Mouse (Mus musculus): Measurements from ENCODE around the gene Gimap9.
A peak's percentile ranks its signal among the peaks of the same experiment; 100 is the strongest.

Gene Gimap9

GRCm38 (mm10) chr6:48675931-48676859, at the start of gene Gimap9:
Gimap9 (plus strand) TSS chr6:48676129.
- no peak for DNase-seq (ENCODE audit: low spot score)

- no peak for DNase-seq (ENCODE audit: low spot score)
These were observed 49.5 kb upstream of the Gimap9 start, which contains the start of gene AI854703 for GRCm38 (mm10) chr6:48626464-48626863. AI854703 (plus strand) TSS chr6:48626764.

GRCm38 (mm10) chr6:48626984-48627383, 48.9 kb upstream of the Gimap9 start:
- peak; percentile 46 for DNase-seq (ENCODE audit: low spot score)

GRCm38 (mm10) chr6:48627511-48627924, 48.4 kb upstream of the Gimap9 start:
- DNase-seq (ENCODE audit: low spot score), result no peak

DNA sequence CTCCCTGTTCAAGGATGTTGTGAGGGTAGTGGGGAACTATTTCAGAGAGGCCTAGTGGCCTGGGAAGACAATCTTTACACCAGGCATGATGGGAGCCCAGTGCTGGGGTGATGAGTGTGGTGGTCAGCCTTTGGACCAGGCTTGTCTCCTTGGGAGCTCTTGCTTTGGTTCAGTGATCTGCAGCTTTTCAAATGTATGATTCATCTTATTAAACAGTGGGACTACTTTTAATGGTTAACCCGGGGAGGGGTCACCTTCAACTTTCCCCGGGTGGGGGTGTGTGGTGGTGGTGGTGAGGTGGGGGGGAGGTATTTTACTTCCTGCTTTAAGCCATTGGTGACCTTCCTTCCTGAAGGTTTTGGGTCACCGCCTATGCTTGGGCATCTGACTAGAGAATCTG, 47.6 kb upstream of the Gimap9 start:
- no peak for DNase-seq (ENCODE audit: low spot score)

DNA sequence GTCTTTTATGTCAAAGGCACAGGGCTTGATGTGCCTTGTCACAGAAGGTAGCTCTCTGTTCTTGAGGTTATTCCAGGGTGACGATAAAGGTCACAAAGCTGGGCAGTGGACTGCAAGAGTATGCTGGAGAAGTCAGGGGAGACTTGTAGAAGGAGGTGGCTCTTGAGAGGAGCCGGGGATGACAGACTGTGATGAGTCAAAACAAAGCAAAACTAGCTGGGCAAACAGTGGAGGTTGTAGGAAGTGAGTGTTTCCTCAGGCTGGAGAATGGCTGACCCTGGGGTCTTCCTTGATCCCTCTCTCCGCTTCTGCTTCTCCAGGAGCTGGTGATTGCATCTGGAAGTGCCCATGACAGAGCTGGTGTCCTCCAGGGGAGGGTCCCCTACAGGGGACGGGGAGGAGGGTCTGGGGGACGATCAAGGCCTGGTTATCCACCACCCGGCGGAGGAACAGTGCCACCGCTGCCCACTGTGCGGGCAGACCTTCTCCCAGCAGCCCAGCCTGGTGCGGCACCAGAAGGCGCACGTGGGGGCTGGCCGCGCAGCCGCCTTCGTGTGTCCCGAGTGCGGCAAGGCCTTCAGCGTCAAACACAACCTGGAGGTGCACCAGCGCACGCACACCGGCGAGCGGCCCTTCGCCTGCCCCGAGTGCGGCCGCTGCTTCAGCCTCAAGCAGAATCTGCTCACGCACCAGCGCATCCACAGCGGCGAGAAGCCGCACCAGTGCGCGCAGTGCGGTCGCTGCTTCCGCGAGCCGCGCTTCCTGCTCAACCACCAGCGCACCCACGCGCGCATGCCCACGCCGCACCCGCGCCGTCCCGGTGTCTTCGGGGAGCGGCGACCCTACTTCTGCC, 46.9 kb upstream of the Gimap9 start:
- peak; percentile 48 for DNase-seq (ENCODE audit: low spot score)

- no peak for DNase-seq (ENCODE audit: low spot score)
These were observed 46.3 kb upstream of the Gimap9 start for GRCm38 (mm10) chr6:48629661-48630034.

GRCm38 (mm10) chr6:48630831-48631230, 45.1 kb upstream of the Gimap9 start:
- no peak for DNase-seq (ENCODE audit: low spot score)

DNA sequence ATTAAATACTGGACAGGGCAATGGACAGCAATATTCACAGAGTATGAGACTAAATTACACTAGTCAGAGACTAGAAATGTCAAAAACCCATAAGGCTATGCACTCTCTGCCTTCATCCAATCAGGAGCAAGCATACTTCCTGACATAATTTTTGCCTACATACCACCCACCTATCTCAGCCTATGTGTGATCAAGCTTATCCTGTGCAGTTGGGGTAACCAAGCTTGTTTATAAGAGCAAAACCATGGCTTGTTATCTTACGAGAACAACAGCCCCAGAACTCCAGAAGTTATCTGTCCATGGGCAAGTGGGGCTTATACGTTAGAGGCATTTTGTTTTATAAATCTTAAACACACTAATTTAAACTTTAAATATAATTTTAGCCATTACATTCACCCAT, 40.8 kb upstream of the Gimap9 start:
- DNase-seq (ENCODE audit: low spot score), result no peak

DNA sequence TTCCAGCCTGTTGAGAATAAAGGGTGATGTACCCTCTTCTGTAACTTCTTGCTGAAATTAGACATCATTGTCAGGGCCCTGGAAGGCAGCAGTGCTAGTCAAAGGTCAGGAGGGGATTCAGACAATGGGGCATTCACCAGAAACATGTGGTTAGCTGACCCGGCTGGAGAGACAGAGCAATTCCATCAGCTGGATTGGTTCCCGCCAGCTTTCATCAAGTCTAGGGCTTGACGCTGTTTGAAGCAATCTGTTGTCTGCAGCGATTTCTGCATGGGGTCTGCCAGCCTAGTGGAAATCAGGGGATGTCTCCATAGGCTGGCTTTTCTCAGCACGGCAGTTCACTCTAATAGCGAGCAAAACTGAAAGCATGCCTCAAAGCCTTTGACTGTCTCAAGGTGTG, 39.4 kb upstream of the Gimap9 start:
- peak; percentile 23 for DNase-seq (ENCODE audit: low spot score)

DNA sequence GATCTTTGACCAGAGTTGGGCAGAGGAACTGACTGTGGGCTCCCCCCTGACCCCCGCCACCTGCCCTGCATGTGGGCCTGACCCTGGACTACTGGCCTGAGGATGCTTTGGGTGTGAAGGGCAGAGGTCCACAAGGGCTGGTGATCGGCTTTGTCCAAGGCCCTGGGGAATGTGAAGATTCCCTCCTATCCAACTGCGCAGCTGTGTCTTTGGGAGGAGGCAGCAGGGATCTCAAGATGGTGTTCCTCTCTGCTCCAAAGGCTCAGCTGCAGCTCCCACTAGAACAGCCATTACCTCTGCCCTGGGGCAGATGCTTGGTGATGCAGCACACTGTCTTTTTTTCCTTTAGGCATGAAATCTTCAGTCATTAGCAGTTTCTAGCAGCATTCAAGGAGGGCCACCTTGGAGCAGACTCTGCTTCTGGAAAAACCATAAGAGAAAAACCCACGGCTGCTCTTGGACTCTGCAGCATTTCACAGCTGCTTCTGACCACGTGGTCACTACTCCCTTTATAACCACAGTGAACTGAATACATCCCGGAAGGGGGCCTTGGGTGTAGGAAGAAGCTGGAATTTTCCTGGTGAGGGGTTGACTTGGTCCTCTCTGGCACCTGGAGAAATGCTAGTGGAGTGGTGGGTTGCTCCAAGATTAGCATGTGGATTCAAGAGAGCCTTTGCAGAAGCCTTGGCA, 38.0 kb upstream of the Gimap9 start:
- peak; percentile 32 for DNase-seq (ENCODE audit: low spot score)

GRCm38 (mm10) chr6:48638553-48638952, 37.4 kb upstream of the Gimap9 start:
- no peak for DNase-seq (ENCODE audit: low spot score)

- DNase-seq (ENCODE audit: low spot score), result peak; percentile 18
These were observed 34.5 kb upstream of the Gimap9 start for GRCm38 (mm10) chr6:48641391-48641790.

DNA sequence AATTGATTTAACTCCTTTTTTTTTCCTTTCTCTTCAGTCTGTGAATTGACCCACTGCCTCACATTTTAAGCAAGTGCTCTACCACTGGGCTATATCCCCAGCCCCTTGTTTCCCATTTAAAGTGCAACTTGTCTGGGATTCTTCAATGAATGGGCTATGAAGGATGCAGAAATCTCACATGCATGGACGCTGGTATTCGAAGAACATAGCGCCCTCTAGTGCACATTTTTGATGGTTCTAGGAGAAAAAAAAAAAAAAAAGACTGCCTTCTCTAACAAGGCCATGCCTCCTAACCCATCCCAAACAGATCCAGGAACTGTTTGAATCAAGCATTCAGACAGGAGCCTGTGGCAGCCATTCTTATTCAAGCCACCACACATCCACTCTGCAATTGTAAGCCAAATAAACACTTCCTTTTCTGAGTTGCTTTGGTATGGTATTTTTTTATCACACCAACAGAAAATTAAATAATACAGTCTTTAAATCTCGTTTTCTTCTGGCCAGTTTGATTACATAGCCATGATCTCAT, 33.1 kb upstream of the Gimap9 start:
- peak; percentile 44 for DNase-seq (ENCODE audit: low spot score)

DNA sequence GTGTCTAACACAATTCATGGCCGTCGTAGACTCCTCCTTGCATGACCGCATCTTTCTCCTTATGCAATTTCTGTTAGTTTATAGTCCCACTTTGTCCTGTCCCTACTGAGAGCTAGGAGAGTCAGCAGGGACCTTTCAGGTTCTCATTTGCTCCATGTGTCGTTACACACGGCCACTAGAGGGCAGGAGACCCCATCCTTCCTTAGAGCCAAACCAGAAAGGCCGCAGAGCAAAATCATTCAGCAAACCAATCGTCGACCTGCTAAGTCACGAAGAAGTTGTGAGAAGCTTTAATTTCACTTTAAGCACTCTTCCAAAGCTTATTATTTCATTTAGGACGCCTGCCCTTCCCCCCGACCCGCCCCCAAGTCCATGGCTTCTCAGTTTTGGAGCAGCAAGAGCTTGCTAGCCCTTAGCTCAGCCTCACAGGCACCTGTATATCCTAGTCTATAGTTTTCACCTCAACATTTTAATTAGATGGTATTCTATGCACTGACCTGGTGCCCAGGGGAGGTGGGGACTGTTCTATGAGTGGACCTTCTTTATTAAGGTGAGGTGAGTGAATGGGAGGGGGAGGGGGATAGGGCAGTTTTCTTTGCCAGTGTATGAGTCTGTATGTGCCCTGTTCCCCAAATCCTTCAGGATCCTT, 30.1 kb upstream of the Gimap9 start:
- DNase-seq (ENCODE audit: low spot score), result peak; percentile 74

- no peak for DNase-seq (ENCODE audit: low spot score)
These were observed 29.6 kb upstream of the Gimap9 start for GRCm38 (mm10) chr6:48646309-48646690.

DNA sequence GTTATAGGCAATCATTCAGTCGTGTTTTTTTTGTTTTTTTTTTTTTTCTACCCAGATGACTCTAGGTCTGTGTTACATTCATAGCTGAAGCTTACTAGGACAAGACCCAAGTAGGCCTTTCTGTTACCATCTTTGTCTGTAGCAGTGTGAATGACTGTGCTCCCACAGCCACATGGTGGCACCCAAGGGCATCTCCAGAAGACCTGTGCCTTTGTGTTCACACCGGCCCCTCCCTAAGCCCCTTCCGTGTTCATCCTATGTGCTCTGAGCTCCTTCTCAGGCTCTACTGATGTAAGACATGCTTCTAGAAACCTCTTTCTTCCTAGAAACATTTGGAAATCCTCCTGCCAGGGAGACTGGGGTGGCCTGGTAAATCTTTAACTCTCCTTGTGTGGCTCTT, 28.9 kb upstream of the Gimap9 start, which contains the start of gene Gimap8:
Gene Gimap8, plus strand, starts transcription at position 240 of the 400 bp plus-strand sequence.
- DNase-seq (ENCODE audit: low spot score), result peak; percentile 41

- peak; percentile 26 for DNase-seq (ENCODE audit: low spot score)
These were observed 28.3 kb upstream of the Gimap9 start for GRCm38 (mm10) chr6:48647611-48648010.

DNA sequence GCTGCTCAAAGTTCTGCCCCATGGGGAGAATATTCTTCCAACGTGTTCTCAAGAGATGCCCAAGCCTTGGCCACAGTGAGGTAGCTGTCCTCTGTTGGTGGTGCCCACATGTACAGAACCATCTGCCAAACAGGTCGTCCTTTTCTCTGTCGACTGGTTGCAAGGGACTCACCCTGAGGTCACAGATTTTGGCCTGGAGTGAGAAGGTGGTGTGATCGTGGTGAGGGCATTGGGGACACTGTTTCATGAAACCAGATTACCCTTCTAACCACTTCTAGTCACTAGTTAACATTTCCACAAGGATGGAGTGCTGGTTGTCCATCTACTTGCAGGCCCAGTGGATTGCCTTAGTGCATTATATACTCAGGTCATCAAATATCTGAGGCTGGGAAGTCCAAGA, 27.1 kb upstream of the Gimap9 start:
- peak; percentile 19 for DNase-seq (ENCODE audit: low spot score)

DNA sequence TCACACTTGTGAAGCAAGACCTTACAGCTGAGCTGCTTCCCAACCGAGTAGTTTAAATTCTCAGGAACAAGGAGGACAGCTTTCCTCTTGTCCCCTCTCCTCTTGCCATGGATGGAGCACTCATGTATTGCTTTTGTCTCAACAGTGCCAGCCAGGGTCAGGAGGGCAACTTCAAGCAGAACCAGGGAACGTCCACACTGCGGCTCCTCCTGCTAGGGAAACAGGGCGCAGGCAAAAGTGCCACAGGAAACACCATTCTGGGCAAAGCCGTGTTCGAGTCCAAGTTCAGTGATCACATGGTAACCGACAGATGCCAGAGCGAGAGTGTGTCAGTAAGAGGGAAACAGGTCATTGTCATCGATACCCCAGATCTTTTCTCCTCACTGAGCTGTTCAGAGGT, 25.9 kb upstream of the Gimap9 start:
- peak; percentile 27 for DNase-seq (ENCODE audit: low spot score)

DNA sequence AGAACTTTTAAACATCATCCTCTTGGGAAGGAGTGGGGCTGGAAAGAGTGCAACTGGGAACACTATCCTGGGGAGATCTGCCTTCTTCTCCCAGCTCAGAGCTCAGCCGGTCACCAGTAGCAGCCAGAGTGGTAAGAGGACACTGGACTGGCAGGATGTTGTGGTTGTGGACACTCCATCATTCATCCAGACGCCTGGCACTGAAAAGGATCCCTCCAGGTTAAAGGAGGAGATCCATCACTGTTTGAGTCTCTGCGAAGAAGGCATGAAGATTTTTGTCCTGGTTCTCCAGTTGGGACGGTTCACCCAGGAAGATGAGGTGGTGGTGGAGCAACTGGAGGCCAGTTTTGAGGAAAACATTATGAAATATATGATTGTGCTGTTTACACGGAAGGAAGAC, 17.2 kb upstream of the Gimap9 start:
- DNase-seq (ENCODE audit: low spot score), result peak; percentile 13

Data from testis, postnatal 10 days (tissue).